Mouse (Mus musculus): ENCODE data around the gene Arhgef38.

DNA sequence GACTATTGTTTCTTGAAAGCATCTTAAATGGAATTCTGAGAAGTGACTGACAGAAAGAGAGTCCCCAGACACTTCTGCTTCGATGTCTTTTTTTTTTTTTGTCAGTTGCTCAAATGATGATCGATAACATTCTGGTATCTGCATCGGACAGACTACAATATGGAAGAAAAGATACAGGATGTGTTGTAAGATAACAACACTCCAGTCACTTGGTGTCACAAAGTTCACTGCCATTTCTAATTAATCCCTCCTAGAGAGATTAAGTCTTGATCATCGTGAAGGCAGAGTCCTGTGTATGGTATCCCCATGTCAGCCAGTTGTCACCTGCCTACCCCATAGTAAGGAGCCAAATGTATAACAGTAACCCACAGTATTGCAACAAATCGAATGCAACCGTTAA, 83.1 kb downstream of the Arhgef38 start:
- no peak for TF ChIP-seq CTCF (IDR thresholded peaks at IDR 0.05; ENCODE audit: low read depth, low read length)
- TF ChIP-seq GATA1 (IDR thresholded peaks at IDR 0.05; ENCODE audit: borderline replicate concordance, low read length): no peak
- TF ChIP-seq POLR2AphosphoS5 (IDR thresholded peaks at IDR 0.05; ENCODE audit: insufficient replicate concordance, low read depth, low read length): no peak
- peak; percentile 92 for TF ChIP-seq TAL1 (conservative IDR thresholded peaks at IDR 0.05; ENCODE audit: low read depth, low read length)
- no peak for TF ChIP-seq GATA2 (IDR thresholded peaks at IDR 0.05; ENCODE audit: borderline replicate concordance, low read depth, low read length)

Measured in G1E (cell line).